Mouse (Mus musculus): ENCODE data around the gene Cmklr1. TPM values are rescaled to one million over a fixed set of nuclear protein-coding genes. Genes with fewer than 3 reads are reported as not detected.

Cmklr1 gene
- total RNA-seq (2023), result 1.1 TPM

DNA sequence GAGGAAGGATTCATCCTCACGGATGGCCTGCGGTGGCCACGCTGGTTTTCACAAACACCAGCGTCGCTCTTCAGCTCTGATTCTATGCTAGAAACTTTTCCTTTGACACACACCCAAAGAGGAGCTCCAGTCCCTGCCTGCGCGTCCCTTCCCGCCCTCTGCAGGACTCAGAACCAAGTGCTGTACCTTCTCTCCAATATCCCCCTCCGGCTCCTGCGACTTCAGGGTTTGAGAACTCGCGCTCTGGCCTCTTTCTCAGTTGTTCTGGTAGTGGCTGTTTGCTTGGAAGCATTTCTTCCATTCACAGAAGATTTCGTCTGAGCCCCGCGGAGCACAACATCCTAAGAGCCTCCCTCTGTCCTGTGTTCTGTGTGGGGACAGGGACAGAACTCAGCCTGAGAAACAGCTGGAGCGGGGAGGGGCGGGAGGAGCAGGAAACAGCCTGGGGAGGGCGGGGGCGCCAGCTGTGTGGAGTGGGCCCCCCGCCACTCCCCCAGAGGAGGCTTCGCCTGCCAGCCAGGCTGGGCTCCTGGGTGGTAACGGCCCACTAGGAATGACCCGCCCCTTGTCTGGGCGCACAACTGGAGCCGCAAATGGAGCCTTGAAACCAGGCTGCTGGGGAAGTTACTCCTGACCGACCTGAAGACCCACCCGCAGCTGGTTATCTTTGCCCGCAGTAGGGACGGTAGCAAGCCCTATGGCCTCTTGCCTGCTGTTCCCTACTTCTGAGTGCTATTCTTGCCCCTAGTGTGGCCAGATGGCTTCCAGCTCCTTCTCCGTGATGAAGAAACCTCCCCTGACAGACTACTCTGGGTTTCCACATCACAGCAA lies at the start of gene Cmklr1:
Gene Cmklr1, minus strand, starts transcription at position 392 of the 831 bp plus-strand sequence.

Other genes starting within 250 kb of the Cmklr1 start
- 7.0 TPM for gene Wscd2, start 160.1 kb downstream of the Cmklr1 start, total RNA-seq (2023)
- gene 1700069L16Rik, start 74.3 kb upstream of the Cmklr1 start, total RNA-seq (2023), result not detected
- gene Ficd, start 85.4 kb upstream of the Cmklr1 start, total RNA-seq (2023), result 5.4 TPM
- 54.8 TPM for gene Sart3, start 122.1 kb upstream of the Cmklr1 start, total RNA-seq (2023)
- gene Iscu, start 122.3 kb upstream of the Cmklr1 start, total RNA-seq (2023), result 44.3 TPM
- not detected for gene Tmem119, start 150.1 kb upstream of the Cmklr1 start, total RNA-seq (2023)
- gene Selplg, start 182.2 kb upstream of the Cmklr1 start, total RNA-seq (2023), result 398 TPM

Data from CD4-positive naive resting alpha-beta T cell, adult 57 days (primary cell).